Mouse (Mus musculus) kidney, embryonic 16.5 days (tissue): ENCODE results near the gene Rasl10a. TPM values are rescaled to one million over a fixed set of nuclear protein-coding genes. Genes with fewer than 3 reads are reported as not detected.

Experiments used
- microRNA-seq: library from miRNA; unstranded; fragments of <30 nt; microRNA quantifications from one replicate; pipeline ENCODE4, GENCODE M21; 2016
- polyA plus RNA-seq: library from polyadenylated mRNA; unstranded; fragments of >200 nt; fragmentation: Nextera tagmentation; extraction: Ambion mirVana; gene quantifications from 2 replicates; pipeline ENCODE4 v1.2.1, GENCODE M21; 2015

Rasl10a gene
- polyA plus RNA-seq, 1 experiment from 2014 or later: 3.0 TPM

Small RNA genes lying within 50 kb of the gene (microRNA-seq; reads per million reads assigned to microRNA genes)
- gene Gm47296: not detected

Other genes with a start within 250 kb of the Rasl10a start
- 53.0 and 53.8 TPM in 2 replicates for gene Nf2, start 208.6 kb upstream of the Rasl10a start, polyA plus RNA-seq
- gene Nipsnap1, start 184.2 kb upstream of the Rasl10a start, polyA plus RNA-seq: 92.2 and 92.6 TPM in 2 replicates
- gene Thoc5, start 162.8 kb upstream of the Rasl10a start, polyA plus RNA-seq: 39.0 and 39.5 TPM in 2 replicates
- 0.19 TPM in 2 replicates for gene Nefh, start 110.1 kb upstream of the Rasl10a start, polyA plus RNA-seq
- gene Ap1b1, start 71.3 kb upstream of the Rasl10a start, polyA plus RNA-seq: 76.9 and 79.1 TPM in 2 replicates
- 28.4 and 28.7 TPM in 2 replicates for gene Gas2l1, start 7.2 kb downstream of the Rasl10a start, polyA plus RNA-seq
- 35.1 and 39.0 TPM in 2 replicates for gene Rhbdd3, start 40.8 kb downstream of the Rasl10a start, polyA plus RNA-seq
- gene Ewsr1, start 41.1 kb downstream of the Rasl10a start, polyA plus RNA-seq: 859 and 884 TPM in 2 replicates
- gene Emid1, start 94.1 kb downstream of the Rasl10a start, polyA plus RNA-seq: 230 and 247 TPM in 2 replicates
- gene Kremen1, start 203.4 kb downstream of the Rasl10a start, polyA plus RNA-seq: 25.9 and 27.5 TPM in 2 replicates